Mouse (Mus musculus) CD8-positive naive resting alpha-beta T cell, adult 57 days (primary cell): ENCODE results near the gene Ifna13. TPM values are rescaled to one million over a fixed set of nuclear protein-coding genes. Genes with fewer than 3 reads are reported as not detected.

Experiments used
- total RNA-seq: library from RNA; stranded (reverse); gene quantifications from one replicate; pipeline ENCODE4 v1.2.4, GENCODE M21; 2023

Gene Ifna13
- total RNA-seq = not detected

GRCm38 (mm10) chr4:88644359-88644758 is at the start of gene Ifna13:
Ifna13 (minus strand) TSS chr4:88644459.

GRCm38 (mm10) chr4:88691259-88691658 is 47.0 kb upstream of the Ifna13 start, which contains the start of gene Ifnab:
Ifnab (minus strand) TSS chr4:88691359.

GRCm38 (mm10) chr4:88683812-88684211 is 39.6 kb upstream of the Ifna13 start, which contains the start of gene Ifna2:
Ifna2 (minus strand) TSS chr4:88683912.

DNA sequence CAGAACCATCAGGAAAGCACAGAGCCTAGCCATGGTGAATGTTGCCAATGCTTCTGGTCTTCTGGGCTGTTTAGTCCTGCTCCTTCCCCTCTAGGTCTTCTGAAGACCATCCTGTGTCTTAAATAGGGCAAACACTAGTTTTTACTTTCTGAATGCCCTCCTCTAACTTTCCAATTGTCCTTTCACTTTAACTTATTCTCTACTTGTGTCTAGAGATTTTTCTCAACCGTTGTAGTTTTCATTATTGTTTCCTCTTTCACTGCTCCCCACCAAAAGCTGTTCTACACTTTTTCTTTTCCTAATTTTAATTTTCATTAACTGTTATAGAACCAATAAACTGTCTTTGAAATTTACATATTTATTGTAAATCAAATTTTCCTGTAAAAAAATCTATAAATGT is 32.6 kb upstream of the Ifna13 start, which contains the start of gene Ifna16:
Ifna16 (minus strand) TSS at position 101 of the 400 bp plus-strand sequence.

GRCm38 (mm10) chr4:88634311-88634710 is 9.9 kb downstream of the Ifna13 start, which contains the start of gene C87499:
C87499 (minus strand) TSS chr4:88634411.

DNA sequence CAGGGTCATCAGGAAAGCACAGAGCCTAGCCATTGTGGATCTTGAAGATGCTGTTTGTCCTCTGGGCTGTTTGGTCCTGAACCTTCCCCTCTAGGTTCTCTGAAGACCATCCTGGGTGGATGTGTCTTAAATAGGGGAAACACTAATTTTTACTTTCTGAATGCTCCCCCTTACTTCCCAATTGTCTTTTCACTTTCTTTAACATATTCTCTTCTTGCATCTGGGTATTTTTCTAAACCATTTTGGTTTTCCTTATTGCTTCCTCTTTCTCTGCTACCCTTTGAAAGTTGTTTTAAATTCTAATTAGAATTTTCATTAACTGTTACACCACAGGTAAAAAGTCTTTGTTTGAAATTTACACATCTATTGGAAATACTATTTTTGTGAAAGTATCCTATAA is 41.0 kb downstream of the Ifna13 start, which contains the start of gene Ifna12:
Ifna12 (minus strand) TSS at position 101 of the 400 bp plus-strand sequence.

Other genes with a start within 250 kb of the Ifna13 start
- 0.24 TPM for gene Hacd4, start 205.5 kb downstream of the Ifna13 start, total RNA-seq
- gene Ifnb1, start 121.7 kb downstream of the Ifna13 start, total RNA-seq = not detected
- not detected for gene Ifna15, start 86.2 kb downstream of the Ifna13 start, total RNA-seq
- gene Ifna14, start 72.7 kb downstream of the Ifna13 start, total RNA-seq = not detected
- gene Ifna9, start 52.1 kb downstream of the Ifna13 start, total RNA-seq = not detected
- not detected for gene Ifna12, start 41.1 kb downstream of the Ifna13 start, total RNA-seq
- gene C87499, start 10.0 kb downstream of the Ifna13 start, total RNA-seq = not detected
- gene Ifna16, start 32.5 kb upstream of the Ifna13 start, total RNA-seq = not detected
- not detected for gene Ifna2, start 39.5 kb upstream of the Ifna13 start, total RNA-seq
- not detected for gene Ifnab, start 46.9 kb upstream of the Ifna13 start, total RNA-seq
- 1.4 TPM for gene Gm26566, start 77.3 kb upstream of the Ifna13 start, total RNA-seq
- gene Klhl9, start 78.0 kb upstream of the Ifna13 start, total RNA-seq = 38.7 TPM
- not detected for gene Gm13271, start 110.4 kb upstream of the Ifna13 start, total RNA-seq
- not detected for gene Gm13283, start 115.7 kb upstream of the Ifna13 start, total RNA-seq
- not detected for gene Gm13290, start 129.4 kb upstream of the Ifna13 start, total RNA-seq
- gene Gm13289, start 132.5 kb upstream of the Ifna13 start, total RNA-seq = not detected
- gene Gm13272, start 135.4 kb upstream of the Ifna13 start, total RNA-seq = not detected
- gene Ifnz, start 137.7 kb upstream of the Ifna13 start, total RNA-seq = not detected
- not detected for gene Gm13276, start 141.2 kb upstream of the Ifna13 start, total RNA-seq
- gene Gm13277, start 144.2 kb upstream of the Ifna13 start, total RNA-seq = not detected
- gene Gm13278, start 147.1 kb upstream of the Ifna13 start, total RNA-seq = not detected
- not detected for gene Gm13275, start 150.0 kb upstream of the Ifna13 start, total RNA-seq
- gene Gm13279, start 152.9 kb upstream of the Ifna13 start, total RNA-seq = not detected
- not detected for gene Gm13285, start 155.2 kb upstream of the Ifna13 start, total RNA-seq
- gene Gm13287, start 158.8 kb upstream of the Ifna13 start, total RNA-seq = not detected
- not detected for gene Gm13288, start 161.1 kb upstream of the Ifna13 start, total RNA-seq
- gene Ifna7, start 171.8 kb upstream of the Ifna13 start, total RNA-seq = not detected
- gene Ifna11, start 175.5 kb upstream of the Ifna13 start, total RNA-seq = not detected
- not detected for gene Ifna6, start 183.0 kb upstream of the Ifna13 start, total RNA-seq
- not detected for gene Ifna5, start 191.1 kb upstream of the Ifna13 start, total RNA-seq
- gene Ifna4, start 197.4 kb upstream of the Ifna13 start, total RNA-seq = not detected
- not detected for gene Ifna1, start 205.6 kb upstream of the Ifna13 start, total RNA-seq
- gene Ifne, start 235.7 kb upstream of the Ifna13 start, total RNA-seq = not detected